Mouse (Mus musculus): ENCODE results near the gene Mavs. TPM values are rescaled to one million over a fixed set of nuclear protein-coding genes. Genes with fewer than 3 reads are reported as not detected.

Gene Mavs
- polyA plus RNA-seq, 1 experiment, result 59.7 TPM

DNA sequence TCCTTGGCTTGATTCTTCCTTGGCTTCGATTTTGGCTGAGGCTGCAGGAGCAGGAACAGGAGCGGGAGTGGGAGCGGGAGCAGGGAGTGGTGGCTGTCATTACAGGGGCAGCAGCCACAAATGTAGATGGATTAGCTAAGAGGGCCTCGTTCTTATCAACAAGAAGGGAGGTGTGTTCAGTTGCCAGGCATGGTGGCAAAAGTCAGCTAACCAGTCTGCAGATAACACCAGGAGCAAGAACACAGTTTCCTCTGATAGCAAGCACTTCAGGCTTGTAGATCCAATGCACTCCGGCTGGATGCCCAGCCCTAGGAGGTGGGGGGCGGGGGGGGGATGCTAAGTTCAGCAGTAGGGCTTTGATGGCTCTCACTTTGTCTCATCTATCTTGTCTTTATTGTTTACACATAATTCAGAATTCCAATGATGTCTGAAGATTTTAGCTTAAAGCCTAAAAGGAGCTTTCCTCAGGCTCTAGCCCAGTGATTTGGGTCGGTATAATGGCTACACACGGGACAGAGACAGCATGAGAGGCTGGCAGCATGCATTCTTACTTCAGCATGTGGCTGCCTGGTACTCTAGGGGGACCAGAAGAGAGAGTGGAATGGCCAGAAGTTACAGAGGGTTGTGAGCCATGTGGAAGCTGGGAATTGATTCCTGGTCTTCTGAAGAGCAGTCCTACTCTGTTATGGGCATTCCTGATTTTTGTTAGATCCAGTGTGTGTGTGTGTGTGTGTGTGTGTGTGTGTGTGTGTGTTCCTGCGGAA is 26.9 kb downstream of the Mavs start:
- no peak for DNase-seq
- peaks cover 7% of the 10 kb centered on the region for H3K4me1 ChIP-seq (ENCODE audit: control insufficient read depth, insufficient read depth, low read length)
- H3K4me3 ChIP-seq (replicated peaks; ENCODE audit: extremely low read depth, low read depth, low read length), result no peak overlapping the region
- WGBS, result 55% methylated on average over 9 of the region's 9 CpGs
- TF ChIP-seq CTCF (IDR thresholded peaks at IDR 0.05; ENCODE audit: insufficient read depth, low read length) (no peak), POLR2A (IDR thresholded peaks at IDR 0.05; ENCODE audit: borderline replicate concordance, extremely low read depth, low read depth, low read length) (no peak)

DNA sequence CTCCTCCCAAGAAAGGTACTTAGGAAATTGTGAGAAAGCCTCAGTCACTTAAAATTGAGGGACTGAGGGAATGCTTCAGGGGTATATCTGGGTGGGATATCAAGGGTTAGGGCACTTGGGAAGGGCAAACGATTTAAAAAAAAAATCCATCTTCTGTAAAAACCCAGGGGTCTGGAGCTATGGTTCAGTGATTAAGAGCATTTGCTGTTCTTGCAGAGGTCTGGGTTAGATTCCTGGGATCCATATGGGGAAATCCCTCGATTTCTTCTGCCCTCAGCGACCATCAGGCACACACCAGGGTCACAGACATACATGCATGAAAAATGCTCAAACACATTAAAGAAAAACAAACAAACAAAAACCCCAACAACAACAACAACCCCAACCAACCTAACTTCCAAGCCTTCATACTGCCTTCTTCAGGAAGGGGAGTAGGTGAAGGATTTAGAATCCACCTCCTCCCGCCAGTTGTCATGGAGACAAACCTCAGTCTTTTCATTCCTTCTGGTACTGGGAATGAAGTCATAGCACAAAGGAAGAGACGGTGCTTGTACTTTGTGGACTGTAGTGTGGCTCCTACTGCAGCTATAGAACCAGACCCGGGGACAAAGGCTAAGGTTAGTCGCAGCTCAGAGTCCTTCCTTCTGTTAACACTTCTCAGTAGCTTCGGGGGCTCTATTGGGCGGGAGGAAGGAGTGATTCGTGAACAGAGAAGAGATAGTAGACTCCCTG is 27.8 kb downstream of the Mavs start:
- DNase-seq, result no peak
- peaks cover 7% of the 10 kb centered on the region for H3K4me1 ChIP-seq (ENCODE audit: control insufficient read depth, insufficient read depth, low read length)
- WGBS, result 5% methylated on average over 10 of the region's 10 CpGs
- TF ChIP-seq POLR2A (IDR thresholded peaks at IDR 0.05; ENCODE audit: borderline replicate concordance, extremely low read depth, low read depth, low read length) (no peak), CTCF (IDR thresholded peaks at IDR 0.05; ENCODE audit: insufficient read depth, low read length) (no peak)
- H3K4me3 ChIP-seq (replicated peaks; ENCODE audit: extremely low read depth, low read depth, low read length), result peak overlapping the region; percentile 85

DNA sequence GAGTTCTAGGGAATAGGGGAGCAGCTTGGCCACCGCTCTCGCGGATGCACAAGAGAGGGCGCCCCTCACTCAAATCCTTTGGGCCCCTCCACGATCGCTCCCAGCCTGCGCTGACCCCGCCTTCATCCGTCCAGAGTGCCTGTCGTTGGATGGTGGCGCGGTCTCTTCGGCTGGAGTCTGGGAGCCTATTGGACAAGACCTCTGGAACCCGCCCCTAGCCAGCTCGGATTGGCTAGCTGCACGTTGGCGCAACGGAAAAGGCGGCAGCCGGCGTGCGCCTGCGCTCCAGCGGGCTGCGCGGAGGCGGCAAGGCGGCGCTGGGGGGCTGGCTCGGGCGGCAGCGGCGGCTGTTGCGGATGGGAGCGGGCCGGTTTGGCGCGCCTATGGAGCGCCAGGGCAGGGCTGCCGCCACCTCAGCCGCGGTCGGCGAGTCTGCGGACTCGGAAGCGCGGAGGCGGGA is 28.4 kb downstream of the Mavs start, which contains the start of gene Pank2:
Gene Pank2, plus strand, starts transcription at position 283 of the 460 bp plus-strand sequence.
- Histone ChIP-seq H3K4me1 (ENCODE audit: control insufficient read depth, insufficient read depth, low read length) (peaks cover 7% of the 10 kb centered on the region), H3K4me3 (replicated peaks; ENCODE audit: extremely low read depth, low read depth, low read length) (peak within 1 kb of the TSS; percentile 91)
- TF ChIP-seq POLR2A (IDR thresholded peaks at IDR 0.05; ENCODE audit: borderline replicate concordance, extremely low read depth, low read depth, low read length) (peak; percentile 83; the same call in 1 of the 2 replicates), CTCF (IDR thresholded peaks at IDR 0.05; ENCODE audit: insufficient read depth, low read length) (no peak)
- peak; percentile 96 for DNase-seq
- under 1% methylated on average over 49 of the region's 49 CpGs for WGBS

DNA sequence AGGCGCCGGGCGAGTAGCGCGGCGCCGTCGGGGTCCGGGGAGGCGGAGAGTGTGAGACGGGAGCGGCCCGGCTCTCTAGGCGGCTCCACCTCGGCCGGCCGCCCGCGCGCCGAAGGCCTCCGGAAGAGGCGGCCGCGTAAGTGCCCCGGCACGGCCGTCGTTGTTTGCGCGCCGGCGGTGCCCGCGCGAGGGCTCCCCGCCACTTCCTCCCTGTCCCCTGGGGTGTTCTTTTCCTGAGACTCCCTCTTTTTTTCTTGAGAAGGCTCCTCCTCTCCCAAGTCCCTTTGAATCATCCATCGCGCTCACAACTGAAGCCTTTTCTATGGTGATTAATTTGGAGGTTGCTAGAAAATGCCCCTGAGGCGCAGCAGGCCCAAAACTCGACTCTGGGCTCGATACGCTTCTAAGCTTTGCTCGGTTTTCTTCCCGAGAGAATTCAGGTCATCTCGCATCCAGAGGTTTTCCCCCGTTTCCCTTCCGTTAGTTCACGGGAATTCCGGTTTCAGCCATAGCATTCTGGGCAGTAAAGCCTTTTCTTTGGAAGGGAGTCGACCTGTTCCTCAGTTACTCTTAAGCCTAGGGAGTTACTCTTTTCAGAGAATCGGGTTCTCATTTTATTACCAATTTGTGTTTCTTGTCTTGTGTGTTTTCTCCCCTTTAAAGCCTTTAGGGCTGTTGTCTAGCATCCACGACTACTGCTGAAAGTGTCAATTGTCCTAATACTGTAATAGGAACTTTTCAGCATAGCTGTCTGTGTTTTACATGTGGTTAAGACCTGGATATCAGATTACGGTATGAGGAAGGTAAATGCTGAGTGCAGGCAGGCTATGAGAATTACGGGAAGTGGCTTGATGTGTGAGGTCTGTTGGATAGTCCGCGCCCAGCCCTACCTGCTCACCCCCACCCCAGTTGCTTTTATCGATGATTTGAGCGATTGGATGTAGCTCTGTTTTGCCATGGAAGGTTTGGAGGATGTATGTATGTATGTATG is 29.1 kb downstream of the Mavs start:
- under 1% methylated on average over 59 of the region's 59 CpGs for WGBS
- TF ChIP-seq CTCF (IDR thresholded peaks at IDR 0.05; ENCODE audit: insufficient read depth, low read length) (no peak), POLR2A (IDR thresholded peaks at IDR 0.05; ENCODE audit: borderline replicate concordance, extremely low read depth, low read depth, low read length) (no peak)
- Histone ChIP-seq H3K4me1 (ENCODE audit: control insufficient read depth, insufficient read depth, low read length) (peaks cover 7% of the 10 kb centered on the region), H3K4me3 (replicated peaks; ENCODE audit: extremely low read depth, low read depth, low read length) (peak overlapping the region; percentile 91)
- DNase-seq, result peak; percentile 21

DNA sequence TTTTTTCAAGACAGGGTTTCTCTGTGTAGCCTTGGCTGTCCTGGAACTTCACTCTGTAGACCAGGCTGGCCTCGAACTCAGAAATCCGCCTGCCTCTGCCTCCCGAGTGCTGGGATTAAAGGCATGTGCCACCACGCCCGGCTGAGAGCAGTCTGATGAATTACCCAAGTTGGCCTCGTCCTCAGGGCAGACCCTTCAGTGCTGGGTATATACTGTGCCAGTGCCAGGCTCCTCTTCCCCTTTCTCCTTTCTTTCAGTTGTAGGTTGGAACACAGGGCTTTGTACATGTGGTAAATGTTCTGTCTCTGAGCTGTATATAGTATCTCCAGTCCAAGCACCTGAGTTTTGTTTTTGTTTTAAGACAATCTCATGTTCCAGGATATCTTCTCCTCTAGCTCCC is 30.2 kb downstream of the Mavs start:
- H3K4me3 ChIP-seq (replicated peaks; ENCODE audit: extremely low read depth, low read depth, low read length), result no peak overlapping the region
- 56% methylated on average over 6 of the region's 6 CpGs for WGBS

DNA sequence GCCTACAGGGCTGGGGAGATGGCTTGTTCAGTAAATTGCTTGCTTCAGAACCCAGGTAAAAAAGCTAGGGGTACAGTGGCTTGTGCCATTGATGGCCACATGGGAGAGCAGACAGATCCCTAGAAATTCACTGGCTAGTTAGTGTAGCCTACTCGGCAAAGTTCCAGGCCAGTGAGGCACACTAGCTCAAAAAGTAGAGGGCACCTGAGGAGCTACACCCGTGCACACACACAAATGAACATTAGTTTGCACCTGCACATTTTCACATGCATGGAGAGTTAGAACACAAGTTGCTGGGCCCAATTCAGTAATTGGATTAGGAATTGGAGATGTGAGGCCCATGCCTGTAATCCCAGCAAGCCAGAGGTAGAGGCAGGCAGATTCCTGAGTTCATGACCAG is 31.2 kb downstream of the Mavs start:
- no peak for DNase-seq
- H3K4me3 ChIP-seq (replicated peaks; ENCODE audit: extremely low read depth, low read depth, low read length), result no peak overlapping the region
- 74% methylated on average over 2 of the region's 2 CpGs for WGBS
- H3K4me1 ChIP-seq (ENCODE audit: control insufficient read depth, insufficient read depth, low read length), result peaks cover 7% of the 10 kb centered on the region
- TF ChIP-seq CTCF (IDR thresholded peaks at IDR 0.05; ENCODE audit: insufficient read depth, low read length), result no peak

More for the DNA sequence above, 30.2 kb downstream of the Mavs start:
- TF ChIP-seq POLR2A (IDR thresholded peaks at IDR 0.05; ENCODE audit: borderline replicate concordance, extremely low read depth, low read depth, low read length) (no peak), CTCF (IDR thresholded peaks at IDR 0.05; ENCODE audit: insufficient read depth, low read length) (no peak)
- no peak for DNase-seq
- peaks cover 7% of the 10 kb centered on the region for H3K4me1 ChIP-seq (ENCODE audit: control insufficient read depth, insufficient read depth, low read length)

DNA sequence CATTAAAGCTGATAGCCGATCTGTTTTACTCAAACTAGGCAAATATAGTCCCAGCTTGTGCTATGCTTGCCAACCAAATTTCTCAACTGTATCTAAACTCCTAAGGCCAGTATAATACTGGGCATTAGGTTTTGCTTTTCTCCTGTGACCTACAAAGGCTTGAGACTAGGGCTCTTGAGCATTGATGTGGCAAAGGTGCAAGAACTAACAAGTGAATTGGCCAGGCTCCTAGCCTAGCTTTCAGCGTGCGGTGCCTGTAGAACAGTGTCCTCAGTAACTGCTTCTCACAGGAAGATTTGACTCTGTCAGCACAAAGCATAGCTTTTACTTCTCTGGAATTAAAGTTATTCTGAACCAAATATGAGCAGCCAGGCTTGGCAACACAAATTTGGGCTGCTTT is 41.6 kb downstream of the Mavs start:
- TF ChIP-seq POLR2A (IDR thresholded peaks at IDR 0.05; ENCODE audit: borderline replicate concordance, extremely low read depth, low read depth, low read length), result no peak
- TF ChIP-seq CTCF (IDR thresholded peaks at IDR 0.05; ENCODE audit: insufficient read depth, low read length), result no peak
- WGBS, result 75% methylated on average over 3 of the region's 3 CpGs
- DNase-seq, result no peak
- no peak overlapping the region for H3K4me3 ChIP-seq (replicated peaks; ENCODE audit: extremely low read depth, low read depth, low read length)
- no peaks in the 10 kb centered on the region for H3K4me1 ChIP-seq (ENCODE audit: control insufficient read depth, insufficient read depth, low read length)

DNA sequence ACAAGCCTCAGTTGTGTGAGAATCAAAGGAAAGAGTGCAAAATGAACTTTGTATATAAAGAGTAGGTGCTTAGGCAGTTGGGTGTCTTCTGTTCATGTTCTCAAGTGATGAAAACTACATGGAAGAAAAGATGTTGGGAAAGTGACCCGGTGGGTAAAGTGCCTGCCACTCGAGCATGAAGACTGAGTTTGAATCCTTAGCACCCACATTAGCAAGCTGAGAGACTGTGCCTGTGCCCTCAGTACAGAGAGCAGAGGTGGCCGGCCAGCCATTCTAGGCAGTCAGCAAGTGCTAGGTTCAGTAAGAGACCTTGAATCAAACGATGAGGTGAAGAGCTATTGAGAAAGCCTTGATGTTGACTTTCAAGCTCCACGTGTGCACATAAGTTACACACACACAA is 42.9 kb downstream of the Mavs start:
- no peaks in the 10 kb centered on the region for H3K4me1 ChIP-seq (ENCODE audit: control insufficient read depth, insufficient read depth, low read length)
- no peak overlapping the region for H3K4me3 ChIP-seq (replicated peaks; ENCODE audit: extremely low read depth, low read depth, low read length)
- TF ChIP-seq POLR2A (IDR thresholded peaks at IDR 0.05; ENCODE audit: borderline replicate concordance, extremely low read depth, low read depth, low read length), result no peak
- TF ChIP-seq CTCF (IDR thresholded peaks at IDR 0.05; ENCODE audit: insufficient read depth, low read length), result no peak
- no peak for DNase-seq
- 74% methylated on average over 5 of the region's 5 CpGs for WGBS

DNA sequence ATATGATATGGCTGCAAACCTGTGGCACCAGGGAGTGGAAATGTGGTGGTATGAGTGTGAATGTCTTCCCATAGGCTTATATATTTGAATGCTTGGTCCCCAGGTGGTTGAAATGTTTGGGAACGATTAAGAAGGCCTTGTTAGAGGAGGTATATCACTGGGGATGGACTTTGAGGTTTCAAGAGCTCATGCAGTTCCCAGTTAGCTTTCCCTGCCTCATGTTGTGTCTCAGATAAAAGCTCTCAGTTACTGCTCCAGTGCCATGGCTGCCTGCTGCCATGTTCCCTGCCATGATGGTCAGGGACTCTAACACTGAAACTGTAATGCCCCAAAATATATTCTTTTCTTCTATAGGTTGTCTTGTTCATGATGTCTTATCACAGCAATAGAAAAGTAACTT is 47.7 kb downstream of the Mavs start:
- no peak for TF ChIP-seq POLR2A (IDR thresholded peaks at IDR 0.05; ENCODE audit: borderline replicate concordance, extremely low read depth, low read depth, low read length)
- TF ChIP-seq CTCF (IDR thresholded peaks at IDR 0.05; ENCODE audit: insufficient read depth, low read length), result no peak
- WGBS, result 81% methylated on average over 1 of the region's 1 CpGs
- Histone ChIP-seq H3K4me3 (replicated peaks; ENCODE audit: extremely low read depth, low read depth, low read length) (no peak overlapping the region), H3K4me1 (ENCODE audit: control insufficient read depth, insufficient read depth, low read length) (no peaks in the 10 kb centered on the region)
- DNase-seq, result no peak
